Mouse (Mus musculus) embryonic fibroblast, embryonic 13.5 days (primary cell): ENCODE measurements around the gene Slc3a1.

Experiments
- CTCF ChIP-seq: IDR thresholded peaks from 2 replicates; pipeline ENCODE4 v1.5.1; 2011; ENCODE audit warnings: mild to moderate bottlenecking, control low read depth, low read length, moderate library complexity, borderline replicate concordance; ENCODE audit not compliant: insufficient read depth
- POLR2A ChIP-seq: IDR thresholded peaks from 2 replicates; pipeline ENCODE4 v1.6.1; 2011; ENCODE audit warnings: low read depth, mild to moderate bottlenecking, control low read depth, low read length, moderate library complexity

GRCm38 (mm10) chr17:85073214-85073613 is 45.0 kb downstream of the Slc3a1 start:
- TF ChIP-seq CTCF (no peak), POLR2A (no peak)
